Mouse (Mus musculus): ENCODE measurements at regions not wholly inside any gene's neighbourhood (a gene's known extent, or its start where the extent isn't known, plus 50 kb on each side); places are given as distances from the start of the nearest gene placed in this dataset.

GRCm38 (mm10) chr8:89106346-89106745, 62.4 kb upstream of the Sall1 start:
- TF ChIP-seq CTCF (IDR thresholded peaks at IDR 0.05; ENCODE audit: low read depth) (no peak), EP300 (IDR thresholded peaks at IDR 0.05; ENCODE audit: low read depth) (no peak)
